Mouse (Mus musculus) hindlimb bud, embryonic 11.5 days (tissue): ENCODE measurements at regions not wholly inside any gene's neighbourhood (a gene's known extent, or its start where the extent isn't known, plus 50 kb on each side); places are given as distances from the start of the nearest gene placed in this dataset.

Experiments
- DNase-seq: peaks from one replicate; pipeline ENCODE4 v3.0.0-alpha.2; 2012; ENCODE audit warnings: low read depth, low spot score; ENCODE audit errors: extremely low spot score

DNA sequence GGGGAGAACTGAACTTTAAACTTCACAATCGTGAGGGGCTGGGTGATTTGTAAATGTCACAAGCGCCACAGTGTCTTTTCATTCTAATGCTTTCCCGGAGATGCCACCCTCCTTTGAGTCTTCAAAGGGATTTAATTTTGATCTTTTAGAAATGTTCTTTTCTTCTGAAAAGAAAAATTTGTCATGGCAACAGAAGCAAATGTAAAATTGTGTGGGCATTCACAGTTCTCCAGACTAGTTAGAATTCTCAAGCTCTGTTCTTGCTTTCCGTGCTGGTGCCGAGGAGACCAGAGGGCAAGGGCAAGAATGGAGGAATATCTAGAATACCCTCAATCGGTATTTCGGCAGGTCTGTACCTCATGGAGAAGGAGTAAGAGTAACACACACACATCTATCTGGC is 164.1 kb upstream of the Ccdc122 start:
- no peak for DNase-seq

DNA sequence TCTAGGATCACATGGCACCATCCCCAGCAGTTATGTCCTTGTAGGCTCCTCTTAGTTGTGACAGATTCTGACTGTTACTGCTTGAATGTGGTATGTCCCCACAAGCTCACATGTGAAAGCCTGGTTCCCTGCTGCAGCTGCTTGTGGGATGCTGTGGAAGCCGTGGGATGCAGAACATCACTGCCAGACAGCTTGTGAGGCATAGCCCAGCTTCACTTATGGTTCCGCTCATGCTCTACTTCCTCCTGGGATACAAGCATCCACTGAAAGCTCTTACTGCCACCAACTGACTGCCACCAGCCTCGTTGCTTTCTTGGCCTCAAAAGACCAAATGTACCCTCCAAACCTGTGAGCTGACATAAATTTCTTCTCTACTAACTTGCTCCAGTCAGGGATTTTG is 167.7 kb upstream of the Ccdc122 start:
- no peak for DNase-seq

DNA sequence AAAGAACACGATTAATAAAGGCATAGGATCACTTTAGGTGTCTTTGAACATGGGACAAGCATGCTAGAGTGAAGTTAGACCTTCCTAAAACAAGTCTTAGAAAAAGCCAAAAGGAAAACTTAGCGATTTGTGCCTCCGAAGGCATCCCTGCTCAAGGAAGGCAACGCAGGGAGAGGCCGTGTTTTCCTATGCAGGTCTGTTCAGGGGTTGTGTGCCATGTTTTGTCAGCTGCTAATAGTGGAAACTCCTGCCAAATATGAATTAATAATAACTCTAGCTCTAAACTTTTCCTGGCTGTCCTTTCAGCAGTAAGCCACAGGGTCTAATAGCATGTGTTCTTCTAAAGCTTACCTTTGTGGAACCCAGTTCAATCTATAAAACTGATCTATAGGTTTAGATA is 168.4 kb upstream of the Ccdc122 start:
- DNase-seq: no peak

DNA sequence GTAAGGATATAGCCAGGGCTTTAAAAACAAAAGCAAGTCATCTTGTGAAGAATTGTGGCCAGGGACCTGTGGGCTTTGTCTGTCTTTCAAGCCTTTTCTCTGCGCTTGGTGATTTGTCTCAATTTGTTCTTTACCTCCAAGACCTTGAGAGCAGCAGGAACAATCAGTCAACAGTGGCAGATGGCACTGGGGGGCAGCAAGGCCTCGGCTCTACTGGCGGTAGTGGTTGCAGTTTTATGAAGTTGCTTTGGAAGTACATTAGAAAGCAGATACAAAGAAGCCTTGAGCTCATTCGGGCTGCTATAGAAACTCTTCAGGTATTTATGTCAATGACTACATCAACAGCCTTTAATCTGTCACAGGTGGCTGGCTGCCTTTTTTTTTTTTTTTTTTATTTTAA is 171.9 kb upstream of the Ccdc122 start:
- DNase-seq: no peak

DNA sequence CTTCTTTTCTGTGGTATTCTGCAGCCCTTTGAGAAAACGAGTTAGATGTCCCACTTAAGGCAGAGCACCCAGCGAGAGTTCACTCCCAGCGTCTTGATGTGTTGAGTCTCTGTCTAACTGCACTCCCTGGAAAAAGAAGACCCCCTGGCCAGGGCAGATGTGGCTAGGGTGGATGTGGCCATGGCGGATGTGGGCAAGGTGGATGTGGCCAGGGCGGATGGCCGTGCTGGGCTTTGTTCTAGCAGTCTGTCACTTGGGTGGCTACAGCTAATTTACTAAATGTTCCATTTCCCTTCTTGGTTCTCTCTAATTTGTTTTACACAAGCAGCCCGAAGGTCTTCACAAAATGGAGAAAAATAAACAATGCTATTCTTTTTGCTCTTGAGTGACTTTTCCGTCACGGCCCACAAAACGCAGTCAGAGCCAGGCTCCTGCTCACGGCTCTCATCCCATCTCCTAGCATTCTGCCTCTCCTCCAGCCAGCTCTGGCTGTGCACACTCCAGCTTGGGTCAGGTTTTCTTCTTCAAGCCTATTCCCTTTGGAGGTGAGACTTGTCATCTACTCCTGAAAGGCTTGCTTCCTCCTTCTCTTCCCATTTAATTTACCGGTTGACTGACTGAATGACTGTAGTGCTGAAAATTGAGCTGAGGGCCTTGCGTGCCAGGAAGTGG is 173.4 kb upstream of the Ccdc122 start:
- DNase-seq: no peak

DNA sequence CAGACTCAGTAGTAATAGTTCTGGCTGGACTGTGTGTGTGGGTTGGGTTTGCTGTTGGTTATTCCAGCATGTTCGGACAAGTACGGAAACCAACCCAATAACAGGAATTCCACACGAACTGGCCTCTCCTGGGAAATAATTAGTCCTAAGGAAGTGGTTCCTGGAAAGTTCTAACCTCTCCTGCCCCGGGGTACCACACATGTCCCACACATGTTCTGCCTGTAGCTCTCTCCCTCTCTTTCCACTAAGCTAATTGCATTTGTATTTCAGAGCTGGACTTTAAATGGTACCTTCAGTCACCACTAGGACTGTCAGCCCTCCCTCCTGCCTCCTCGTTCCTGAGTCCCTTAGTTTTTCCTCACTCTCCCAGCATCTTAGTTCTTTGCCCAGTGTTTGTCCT is 178.2 kb upstream of the Ccdc122 start:
- DNase-seq: no peak

DNA sequence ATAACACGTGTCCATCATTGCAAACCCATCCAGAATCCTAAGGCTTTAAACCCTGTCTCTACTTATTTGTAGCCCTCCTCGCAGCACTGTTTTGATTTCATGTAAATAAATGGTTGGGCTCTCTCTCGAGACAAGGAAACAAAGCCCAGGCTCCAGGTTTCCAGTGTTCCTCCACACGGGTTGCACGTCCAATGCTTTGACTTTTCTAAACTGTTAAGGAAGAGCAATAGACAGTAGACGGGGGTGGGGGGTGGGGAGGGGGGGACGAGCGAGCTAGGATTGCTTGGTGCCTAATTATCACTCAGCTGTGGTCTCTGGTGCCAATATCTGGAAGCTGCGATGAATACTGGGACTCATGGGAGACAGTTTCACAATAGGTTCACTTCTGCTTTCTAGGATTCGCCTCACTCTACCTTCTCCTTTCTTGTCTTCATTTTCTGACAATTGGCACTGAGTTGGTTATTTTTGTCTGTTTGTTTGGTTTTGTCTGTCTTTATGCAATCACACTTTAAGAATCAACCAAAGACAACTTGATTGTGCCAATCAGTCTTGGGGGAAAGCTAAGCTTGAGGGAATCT is 179.3 kb upstream of the Ccdc122 start:
- DNase-seq: no peak

DNA sequence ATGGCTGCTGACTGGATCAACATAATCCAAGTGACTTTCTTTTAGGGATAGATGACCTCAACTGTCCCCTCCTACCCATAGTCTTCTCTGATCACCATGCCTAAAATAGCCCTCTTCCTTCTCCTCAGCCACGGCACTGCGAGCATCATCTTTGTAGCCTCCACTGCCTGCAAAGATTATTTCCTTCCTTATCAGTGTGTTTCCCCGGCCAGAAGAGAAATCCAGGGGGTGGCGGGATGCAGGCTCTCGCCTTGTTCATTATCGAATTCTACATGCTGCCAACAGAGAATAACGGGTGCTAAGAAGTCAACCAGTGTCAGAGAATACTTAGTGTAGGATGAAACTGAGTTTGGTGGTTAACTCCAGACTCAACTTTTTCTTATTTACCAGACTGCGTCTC is 180.0 kb upstream of the Ccdc122 start:
- no peak for DNase-seq

DNA sequence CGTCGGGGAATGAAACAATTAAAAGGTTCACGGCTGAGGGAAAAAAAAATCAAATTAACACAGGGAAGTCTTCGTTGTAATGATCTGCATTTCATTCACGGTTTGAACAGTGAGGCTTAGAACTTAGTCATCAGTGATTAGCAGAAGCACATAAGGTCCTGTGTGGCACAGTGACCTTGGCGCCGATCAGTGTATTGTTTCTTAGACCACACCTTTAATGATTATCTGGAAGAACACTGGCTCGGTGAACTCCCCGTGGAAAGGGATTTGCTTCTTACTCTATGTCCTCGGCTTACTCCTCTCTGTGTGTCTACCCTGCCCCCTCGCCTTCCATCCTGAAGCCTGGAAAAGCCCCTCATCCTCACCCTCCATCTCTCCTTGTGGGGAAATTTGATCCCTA is 181.6 kb upstream of the Ccdc122 start:
- DNase-seq: no peak

DNA sequence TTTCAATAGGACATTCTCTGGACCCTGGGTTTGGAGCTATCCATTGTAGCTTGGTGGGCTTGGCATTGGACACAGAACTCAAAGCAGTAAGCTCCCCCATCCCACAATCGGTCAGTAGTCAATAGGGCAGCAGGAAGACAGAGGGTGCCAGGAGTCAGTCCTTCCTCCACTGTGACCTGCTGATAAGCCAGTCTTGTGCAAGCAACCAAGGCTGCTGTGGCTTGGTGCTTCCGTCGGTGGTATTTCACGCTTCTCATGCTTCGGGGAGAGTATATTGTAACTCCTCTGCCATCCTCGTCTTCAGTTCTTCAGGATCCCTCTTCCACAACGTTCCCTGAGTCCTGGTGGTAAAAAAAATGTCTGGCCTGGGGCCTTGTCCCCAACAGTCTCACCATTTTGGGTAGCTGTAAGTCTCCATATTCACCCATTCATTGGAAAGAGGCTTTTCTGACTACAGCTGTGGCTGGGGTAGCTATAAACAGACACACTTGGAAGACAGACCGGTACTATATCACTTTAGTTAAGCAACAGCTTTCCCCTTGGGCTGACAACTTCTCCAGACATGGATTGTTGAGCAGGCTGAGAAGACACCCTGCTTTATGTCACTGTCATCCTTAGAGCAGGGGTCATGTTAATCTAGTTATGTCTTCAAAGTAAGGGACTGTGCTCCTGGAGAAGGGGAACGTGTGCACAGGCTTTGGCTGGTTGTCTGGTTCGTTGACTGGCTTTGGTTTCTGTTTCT is 184.9 kb upstream of the Ccdc122 start:
- no peak for DNase-seq

DNA sequence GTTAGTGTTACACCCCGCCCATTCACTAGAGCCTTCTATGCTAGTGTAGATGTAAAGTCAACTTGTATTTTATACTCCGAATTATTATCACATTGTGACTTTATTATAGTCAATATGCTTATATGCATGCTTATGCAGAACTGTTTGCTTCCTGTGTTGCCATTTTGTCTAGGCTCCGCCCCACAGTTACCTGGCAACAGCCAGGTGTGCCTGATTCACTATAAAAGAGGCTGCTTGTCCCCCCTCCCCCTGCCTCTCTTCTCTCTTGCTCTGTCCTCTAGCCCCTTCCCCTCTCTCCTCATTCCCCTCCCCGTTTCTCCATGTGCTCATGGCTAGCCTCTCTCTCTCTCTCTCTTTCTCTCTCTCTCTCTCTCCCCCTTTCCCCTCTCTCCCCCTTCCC is 185.9 kb upstream of the Ccdc122 start:
- DNase-seq: no peak

DNA sequence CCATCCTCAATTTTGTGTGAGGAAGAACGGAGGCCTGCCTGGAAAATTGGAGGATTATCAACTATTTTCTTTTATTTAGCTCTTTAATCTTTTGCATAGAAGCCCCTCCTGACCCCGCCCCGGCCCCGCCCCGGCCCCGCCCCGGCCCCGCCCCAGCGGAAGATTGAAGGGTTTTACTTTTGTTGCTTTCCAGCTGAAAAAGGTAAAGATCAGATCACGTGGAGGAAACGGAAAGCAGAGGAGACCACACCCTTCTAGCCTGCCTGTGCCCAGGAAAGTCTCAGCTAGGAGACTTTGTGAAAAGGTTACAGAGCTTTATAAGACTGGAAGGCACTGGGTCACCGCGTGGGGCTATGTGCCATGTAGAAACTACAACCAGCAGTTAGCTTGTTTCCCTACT is 186.5 kb upstream of the Ccdc122 start:
- DNase-seq: no peak

DNA sequence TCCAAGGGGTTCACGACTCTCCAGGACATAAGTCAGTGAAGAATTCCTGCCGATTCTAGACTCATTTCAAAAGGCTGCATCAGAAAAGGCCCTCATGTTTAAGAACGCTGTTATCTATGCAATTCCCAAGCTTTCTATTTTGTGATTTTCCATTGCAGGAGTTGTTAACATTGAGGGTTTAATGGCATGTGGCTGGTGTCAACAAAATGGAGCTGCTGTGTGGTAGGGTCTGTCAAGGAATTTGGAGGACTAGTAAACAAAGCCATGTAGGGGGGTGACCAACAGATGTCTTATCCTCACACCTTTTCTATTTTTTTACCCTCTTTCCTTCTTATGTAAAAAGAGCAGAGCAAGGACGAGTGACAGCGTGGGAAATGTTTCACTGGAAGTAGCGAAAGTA is 186.9 kb upstream of the Ccdc122 start:
- no peak for DNase-seq

DNA sequence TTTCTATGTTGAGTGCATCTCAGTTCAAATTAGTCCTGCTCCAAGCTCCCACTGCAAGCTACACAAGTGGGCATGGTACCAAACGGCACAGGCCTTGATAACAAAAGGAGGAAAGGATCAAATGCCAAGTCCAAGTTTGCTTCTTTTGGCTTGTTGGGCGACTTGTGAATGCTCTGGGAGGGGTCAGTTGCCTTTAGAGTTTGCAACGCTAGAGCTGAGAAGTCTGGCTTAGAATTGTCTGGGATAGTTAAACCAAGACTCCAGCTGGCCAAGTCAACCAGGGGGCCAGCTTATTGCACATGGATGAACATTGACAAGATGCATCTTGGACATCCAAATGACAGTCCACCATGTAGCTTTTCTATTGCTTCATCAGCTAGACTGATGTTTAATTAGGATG is 187.5 kb upstream of the Ccdc122 start:
- DNase-seq: no peak

DNA sequence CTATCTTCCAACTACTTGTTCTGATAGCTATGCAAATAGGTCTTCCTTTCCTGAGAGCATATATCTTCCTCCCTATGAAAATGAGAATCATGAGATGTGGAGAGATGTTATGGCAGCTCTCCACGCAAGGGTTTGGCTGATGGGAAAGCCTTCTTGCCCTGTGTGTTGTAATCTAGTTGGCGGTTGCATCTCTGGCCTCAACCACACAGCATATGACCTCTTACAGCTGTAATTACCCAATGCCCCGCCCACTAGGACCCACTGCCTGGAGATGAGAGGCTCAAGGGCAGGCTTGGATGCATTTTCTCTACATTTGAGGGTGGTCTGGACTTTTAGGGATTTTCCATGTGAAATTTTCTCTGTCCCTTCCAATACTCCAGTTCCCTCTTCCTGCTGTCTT is 190.9 kb upstream of the Ccdc122 start:
- DNase-seq: no peak

DNA sequence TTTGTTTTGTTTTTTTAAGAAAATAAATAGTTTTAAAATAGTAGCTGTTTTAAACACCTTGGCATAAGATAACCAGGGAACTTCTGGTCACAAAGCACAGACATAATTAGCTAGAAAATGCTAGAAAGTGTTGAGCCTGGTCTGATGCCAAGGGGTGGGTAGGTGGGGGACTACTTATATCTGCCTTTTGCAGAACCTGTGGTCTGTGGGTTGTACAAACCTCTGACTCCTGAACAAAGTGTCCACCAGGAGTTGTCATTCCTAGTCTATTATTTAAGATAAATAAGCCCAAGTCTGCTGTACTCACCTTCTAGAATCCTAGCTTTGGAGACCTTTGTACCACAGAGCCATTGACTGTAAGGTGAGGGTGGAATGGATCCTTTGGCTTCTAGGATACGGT is 191.9 kb upstream of the Ccdc122 start:
- DNase-seq: no peak

DNA sequence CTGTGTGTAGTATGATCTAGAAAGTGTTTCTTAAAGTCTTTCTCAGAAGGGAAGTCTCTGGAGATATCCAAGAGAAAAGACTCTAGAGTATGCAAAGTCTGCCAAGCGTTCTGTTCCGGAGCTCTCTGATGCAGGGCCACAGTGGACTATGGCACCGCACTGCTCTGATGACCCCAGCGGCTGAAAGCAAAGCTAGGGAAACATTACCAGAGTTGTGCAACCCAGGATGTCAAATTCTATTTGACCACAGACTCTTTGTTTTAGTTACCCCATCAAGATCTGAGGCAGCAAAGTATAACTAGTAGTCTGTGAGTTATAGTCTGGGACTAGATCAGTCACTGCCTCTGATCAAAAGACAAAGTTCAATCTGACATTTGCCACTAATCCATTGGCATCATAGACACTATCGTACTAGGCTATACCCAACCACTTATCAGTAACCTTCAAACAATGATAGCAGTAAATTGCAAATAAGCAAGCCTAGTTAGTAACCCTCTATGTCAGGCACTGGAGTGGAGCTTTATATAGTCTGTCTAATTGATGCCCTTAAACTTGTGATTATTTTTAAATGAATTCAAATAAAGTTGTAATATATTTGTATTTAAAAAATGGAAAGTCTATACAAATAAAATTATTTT is 198.9 kb upstream of the Ccdc122 start:
- DNase-seq: no peak

DNA sequence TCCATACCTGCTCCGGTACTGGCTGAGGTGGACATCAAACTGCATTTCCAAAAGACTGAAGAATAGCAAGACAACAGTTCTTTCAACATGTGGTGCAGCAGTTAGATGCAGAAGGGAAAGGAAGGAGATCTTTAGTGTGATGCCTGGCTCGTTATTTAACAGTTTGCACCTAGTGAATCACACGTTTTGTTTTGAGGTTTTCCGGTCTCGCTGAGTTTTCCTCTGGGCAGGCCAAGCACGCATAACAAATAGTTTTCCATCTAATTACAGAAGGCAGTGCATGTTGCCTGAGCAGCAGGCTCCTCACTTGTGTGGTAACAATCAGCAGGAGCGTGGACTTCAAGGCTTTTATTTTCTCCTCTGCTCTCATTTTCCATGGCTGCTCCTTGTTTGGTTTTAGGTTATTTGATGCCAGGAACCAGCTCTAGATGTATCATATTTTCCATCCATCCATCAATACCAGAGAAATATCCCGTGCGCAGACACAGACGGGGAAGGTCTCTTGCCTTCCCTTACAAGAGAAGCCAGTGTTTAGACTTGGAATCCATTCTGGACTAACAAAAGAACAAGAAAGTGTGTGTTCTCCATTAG is 199.6 kb upstream of the Ccdc122 start:
- no peak for DNase-seq

DNA sequence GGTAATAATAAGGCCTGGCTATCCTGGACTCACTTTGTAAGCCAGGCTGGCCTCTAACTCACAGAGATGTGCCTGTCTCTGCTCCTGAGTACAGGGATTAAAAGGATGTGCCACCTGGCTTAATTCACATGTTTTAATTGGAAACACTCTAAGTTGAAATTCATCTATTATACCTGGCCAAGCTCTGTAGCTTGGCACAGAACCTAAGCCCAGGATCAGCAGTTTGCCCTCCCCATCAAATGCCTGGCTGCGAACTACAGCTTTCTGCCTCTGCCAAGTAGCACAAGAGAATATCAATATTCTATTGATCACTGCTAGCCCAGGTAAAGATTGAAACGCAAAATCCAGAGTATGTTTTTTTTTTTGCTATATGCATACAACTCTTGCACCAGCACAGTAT is 200.3 kb upstream of the Ccdc122 start:
- DNase-seq: no peak

DNA sequence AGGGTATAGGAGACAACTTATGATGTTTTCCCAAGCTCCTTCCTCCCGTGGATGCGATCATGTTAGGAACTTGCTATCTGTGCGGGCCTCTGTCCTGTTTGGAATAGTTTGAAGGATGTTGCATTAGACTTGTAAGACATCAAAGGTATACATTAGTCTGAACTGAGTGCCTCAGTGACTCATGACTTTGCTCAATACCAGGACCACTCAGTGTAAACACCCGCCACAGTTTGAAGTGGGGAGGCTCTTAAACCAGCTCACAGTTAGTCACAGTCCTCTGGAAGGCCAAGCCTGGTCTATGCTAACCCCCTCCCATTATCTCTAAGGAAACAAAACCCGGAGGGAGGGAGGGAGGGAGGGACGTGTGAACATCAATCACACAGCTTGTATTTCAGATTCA is 202.5 kb upstream of the Ccdc122 start:
- DNase-seq: no peak

DNA sequence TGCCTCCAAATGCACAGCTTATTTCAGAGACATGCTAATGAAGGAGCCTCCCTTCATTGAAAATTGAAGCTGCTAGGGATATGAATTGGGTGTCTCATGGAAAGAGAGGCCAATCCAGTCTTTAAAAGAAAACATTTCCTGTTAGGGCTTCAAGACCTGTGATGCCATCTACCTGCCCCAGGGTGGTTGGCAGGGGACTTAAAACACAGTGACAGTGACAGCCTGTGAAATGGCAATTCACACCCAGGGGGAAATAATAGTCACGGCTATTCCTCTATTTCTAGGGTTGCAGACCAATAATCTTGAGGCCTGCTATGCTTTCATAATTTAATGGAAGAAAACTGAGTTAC is 207.4 kb upstream of the Ccdc122 start:
- no peak for DNase-seq
